Mouse (Mus musculus): ENCODE data around the gene Sun3.

Gene Sun3

GRCm38 (mm10) chr11:8978154-8978553 lies 70.6 kb downstream of the Sun3 start:
- no peak for DNase-seq

- no peak for DNase-seq
Observed at GRCm38 (mm10) chr11:8973166-8973565, 75.6 kb downstream of the Sun3 start, which contains the start of gene Pkd1l1. Gene Pkd1l1 (minus strand): TSS chr11:8973266.

- no peak for DNase-seq
Observed at GRCm38 (mm10) chr11:8972093-8972492, 76.7 kb downstream of the Sun3 start.

- DNase-seq: no peak
Observed at GRCm38 (mm10) chr11:8970509-8970908, 78.3 kb downstream of the Sun3 start.

- DNase-seq: no peak
Observed at GRCm38 (mm10) chr11:8968094-8968493, 80.7 kb downstream of the Sun3 start.
